Mouse (Mus musculus) ES-Bruce4 (cell line): ENCODE data around the gene Pemt. TPM values are rescaled to one million over a fixed set of nuclear protein-coding genes. Genes with fewer than 3 reads are reported as not detected.

Experiments used
- H3K27ac ChIP-seq: 2 replicates; pipeline ENCODE4 v1.5.1; 2012; ENCODE audit warnings: low read length, inconsistent platforms; ENCODE audit not compliant: insufficient read depth
- H3K27me3 ChIP-seq: 2 replicates; pipeline ENCODE4 v1.6.1; 2012; ENCODE audit warnings: mild to moderate bottlenecking, low read length, inconsistent platforms; ENCODE audit not compliant: control insufficient read depth, poor library complexity, insufficient read depth, severe bottlenecking
- H3K36me3 ChIP-seq: 2 replicates; pipeline ENCODE4 v1.6.1; 2012; ENCODE audit warnings: inconsistent platforms, mild to moderate bottlenecking, low read length, moderate library complexity; ENCODE audit not compliant: control insufficient read depth, poor library complexity, insufficient read depth, severe bottlenecking
- H3K4me1 ChIP-seq: one replicate; pipeline ENCODE4 v1.8.1; 2011; ENCODE audit warnings: low read length; ENCODE audit not compliant: control insufficient read depth, insufficient read depth
- H3K4me3 ChIP-seq: 2 replicates; pipeline ENCODE4 v1.5.1; 2011; ENCODE audit warnings: low read depth, mild to moderate bottlenecking, low read length
- H3K9ac ChIP-seq: 2 replicates; pipeline ENCODE4 v1.6.1; 2012; ENCODE audit warnings: low read depth, mild to moderate bottlenecking, inconsistent platforms; ENCODE audit not compliant: poor library complexity, severe bottlenecking
- H3K9me3 ChIP-seq: replicated peaks from 2 replicates; pipeline ENCODE4 v1.6.1; 2012; ENCODE audit warnings: mild to moderate bottlenecking, low read length, inconsistent platforms; ENCODE audit not compliant: control insufficient read depth, poor library complexity, insufficient read depth, severe bottlenecking
- CTCF ChIP-seq: IDR thresholded peaks from one replicate; pipeline ENCODE4 v1.8.1; 2011; ENCODE audit warnings: low read depth, low read length
- EP300 ChIP-seq: IDR thresholded peaks from 2 replicates; pipeline ENCODE4 v1.6.1; 2011; ENCODE audit warnings: low read depth, low read length; ENCODE audit not compliant: insufficient read depth
- POLR2A ChIP-seq: IDR thresholded peaks from one replicate; pipeline ENCODE4 v1.8.1; 2011; ENCODE audit warnings: low read length; ENCODE audit not compliant: insufficient read depth
- polyA plus RNA-seq: library from polyadenylated mRNA; stranded (reverse); fragments of >200 nt; gene quantifications from 2 replicates; pipeline ENCODE4 v1.2.4, GENCODE M21; 2011; ENCODE audit warnings: low read depth; ENCODE audit not compliant: missing spikeins, insufficient read depth, insufficient read length

The Pemt gene
- 7.6 and 10.5 TPM in 2 replicates for polyA plus RNA-seq

- Histone ChIP-seq H3K27ac (no peak within 1 kb of the TSS), H3K9ac (peak within 1 kb of the TSS; percentile 74), H3K27me3 (no peaks in the 10 kb centered on the region), H3K9me3 (no peaks in the 10 kb centered on the region), H3K36me3 (no peaks in the 10 kb centered on the region), H3K4me1 (no peaks in the 10 kb centered on the region), H3K4me3 (peak within 1 kb of the TSS; percentile 91)
- no peak for TF ChIP-seq EP300
- no peak for TF ChIP-seq POLR2A
- no peak for TF ChIP-seq CTCF
Measured at GRCm38 (mm10) chr11:60046058-60046735, at the start of gene Pemt. Gene Pemt (minus strand): TSS chr11:60046489.

- Histone ChIP-seq H3K9ac (no peak overlapping the region), H3K9me3 (no peaks in the 10 kb centered on the region), H3K4me1 (peaks cover 7% of the 10 kb centered on the region), H3K4me3 (no peak overlapping the region), H3K36me3 (no peaks in the 10 kb centered on the region), H3K27me3 (no peaks in the 10 kb centered on the region), H3K27ac (no peak overlapping the region)
- TF ChIP-seq EP300 (no peak), POLR2A (no peak), CTCF (no peak)
Measured at GRCm38 (mm10) chr11:60094909-60095810, 48.9 kb upstream of the Pemt start.

GRCm38 (mm10) chr11:60093984-60094587 lies 47.8 kb upstream of the Pemt start:
- TF ChIP-seq EP300 = no peak
- no peak for TF ChIP-seq CTCF
- no peak for TF ChIP-seq POLR2A
- H3K4me1 ChIP-seq = peaks cover 4% of the 10 kb centered on the region
- H3K9me3 ChIP-seq = no peaks in the 10 kb centered on the region
- no peak overlapping the region for H3K27ac ChIP-seq
- H3K9ac ChIP-seq = no peak overlapping the region
- H3K4me3 ChIP-seq = no peak overlapping the region
- H3K27me3 ChIP-seq = no peaks in the 10 kb centered on the region
- no peaks in the 10 kb centered on the region for H3K36me3 ChIP-seq

GRCm38 (mm10) chr11:60093227-60093626 lies 46.9 kb upstream of the Pemt start:
- no peak overlapping the region for H3K27ac ChIP-seq

GRCm38 (mm10) chr11:60091422-60091761 lies 45.1 kb upstream of the Pemt start:
- Histone ChIP-seq H3K27me3 (no peaks in the 10 kb centered on the region), H3K9ac (no peak overlapping the region), H3K4me3 (no peak overlapping the region), H3K27ac (no peak overlapping the region), H3K36me3 (no peaks in the 10 kb centered on the region), H3K4me1 (peaks cover 4% of the 10 kb centered on the region), H3K9me3 (no peaks in the 10 kb centered on the region)
- TF ChIP-seq EP300 (no peak), POLR2A (no peak), CTCF (no peak)

More at GRCm38 (mm10) chr11:60093227-60093626, 46.9 kb upstream of the Pemt start:
- Histone ChIP-seq H3K9ac (no peak overlapping the region), H3K27me3 (no peaks in the 10 kb centered on the region), H3K36me3 (no peaks in the 10 kb centered on the region), H3K4me3 (no peak overlapping the region), H3K9me3 (no peaks in the 10 kb centered on the region), H3K4me1 (peaks cover 4% of the 10 kb centered on the region)
- no peak for TF ChIP-seq POLR2A
- no peak for TF ChIP-seq CTCF
- no peak for TF ChIP-seq EP300
